Mouse (Mus musculus): ENCODE results near the gene Eps8.

DNA sequence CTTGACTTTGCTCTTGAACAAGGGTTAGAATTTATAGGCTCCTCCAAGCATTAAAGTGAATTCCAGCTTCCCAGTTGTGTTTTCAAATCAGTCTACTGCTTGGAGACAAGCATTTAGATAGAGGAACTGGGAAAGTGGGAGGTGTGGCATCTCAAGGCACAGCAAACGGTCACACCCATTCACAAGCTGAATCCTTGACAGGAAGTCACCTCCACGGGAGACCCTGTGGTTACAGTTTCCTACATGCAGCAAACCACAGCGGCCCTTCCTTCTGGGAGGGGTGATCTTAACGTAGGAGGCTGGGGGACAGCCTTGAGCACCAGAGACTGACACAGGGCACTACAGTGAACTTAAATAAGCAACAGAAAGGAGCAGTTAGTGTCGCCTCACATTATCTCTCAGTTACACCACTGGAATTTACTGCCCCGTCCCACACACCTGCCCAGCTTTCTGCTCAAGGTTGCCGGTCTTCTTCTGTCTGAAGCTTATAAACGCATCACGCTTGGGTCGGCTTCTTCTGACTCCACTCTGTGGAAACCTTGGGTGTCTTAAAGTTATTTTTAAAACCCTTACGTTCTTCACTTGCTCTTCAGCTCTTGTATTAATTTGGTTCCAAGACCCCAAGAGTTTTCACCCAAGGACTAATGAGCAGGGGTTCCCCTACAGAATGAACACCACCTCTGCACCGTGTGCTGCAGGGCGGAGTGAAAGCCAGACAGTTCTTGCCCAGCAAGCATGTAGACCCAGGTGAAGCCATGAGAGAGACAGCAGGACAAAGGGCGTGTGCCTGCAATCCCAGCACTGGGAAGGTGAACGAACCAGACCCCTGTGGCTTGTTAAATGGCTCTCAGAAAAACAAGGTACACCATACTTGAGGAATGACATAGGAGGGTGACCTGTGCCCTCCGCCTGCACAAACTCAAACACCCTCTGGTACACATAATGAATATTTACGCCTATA, 113.2 kb downstream of the Eps8 start:
- TF ChIP-seq CTCF (IDR thresholded peaks at IDR 0.05; ENCODE audit: low read depth) (no peak), EP300 (IDR thresholded peaks at IDR 0.05; ENCODE audit: low read depth) (no peak)

Measured in liver, postnatal 0 days (tissue).